Mouse (Mus musculus) kidney, adult 2 months (tissue): ENCODE data around the gene Depdc5.

Experiments used
- CTCF ChIP-seq: fragments of 200-500 bp; conservative IDR thresholded peaks from 2 replicates; pipeline ENCODE4 v1.5.1; 2011; ENCODE audit warnings: low read depth, mild to moderate bottlenecking, control low read depth, low read length, moderate library complexity, mixed read lengths; ENCODE audit not compliant: insufficient read depth, insufficient read length
- POLR2A ChIP-seq: fragments of 200-500 bp; IDR thresholded peaks from one replicate; pipeline ENCODE4 v1.6.1; 2011; ENCODE audit warnings: low read depth, low read length, control low read depth

DNA sequence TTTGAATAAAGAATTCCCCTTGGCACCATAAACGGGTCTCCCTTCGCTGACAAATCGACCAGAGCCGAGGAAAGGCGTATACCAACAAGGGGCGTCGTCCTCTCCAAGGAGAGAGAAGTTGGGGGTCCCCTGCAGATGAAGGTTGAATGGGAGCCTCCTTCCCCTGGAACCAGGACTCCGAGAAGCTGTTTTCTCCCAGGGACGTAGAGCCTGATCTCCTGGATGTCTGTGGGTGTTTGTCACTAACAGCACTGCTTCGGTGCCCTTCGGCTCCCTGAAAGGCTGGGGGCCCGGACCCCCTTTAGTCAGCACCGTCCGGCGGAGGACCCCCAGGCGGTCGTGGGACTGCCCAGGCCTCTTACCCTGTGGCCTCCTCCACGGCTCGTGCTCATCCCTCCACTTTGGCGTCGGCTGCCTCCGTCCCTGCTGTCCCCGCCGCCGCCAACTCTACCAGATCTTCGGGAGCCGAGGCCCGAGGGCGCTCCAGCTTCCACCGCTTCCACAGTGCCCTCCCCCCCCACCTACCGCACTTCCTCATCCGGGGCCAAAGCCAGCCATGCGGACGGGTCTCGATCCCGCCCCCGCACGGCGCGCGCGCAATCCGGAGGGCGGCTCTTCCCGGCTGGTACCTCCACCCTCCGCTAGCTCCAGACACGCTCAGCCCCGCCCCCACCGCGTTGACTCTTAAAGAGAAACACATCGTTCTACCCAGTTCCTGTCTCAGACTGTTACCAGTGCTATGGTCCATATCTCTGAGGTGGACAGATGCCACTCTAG is 9.6 kb upstream of the Depdc5 start, which contains the start of gene Prr14l:
- no peak for TF ChIP-seq CTCF
- TF ChIP-seq POLR2A, result no peak
